In genomic region chr3:65976296-65976695, GRCm38 (mm10) we compare ENCODE assay signal across 14 mouse cellular contexts. TPM values are rescaled to one million over a fixed set of nuclear protein-coding genes. Genes with fewer than 3 reads are reported as not detected.
DNase-seq lines count a peak whose midpoint lies in the region; ATAC-seq lines count a peak whose summit lies in the region.
"Had no signal": no experiment of that assay in that cellular context is flagged by ENCODE, and none has a peak within 500 bp of the region (broad histone marks: within the 10 kb centered on the region; RNA-seq: fewer than 3 reads in every experiment).

No protein-coding gene starts in this region.

- H3K9me3 ChIP-seq in hindbrain, embryonic 15.5 days: no peaks in the 10 kb centered on the region
- no peaks in the 10 kb centered on the region for H3K9me3 ChIP-seq in hindbrain, embryonic 16.5 days (ENCODE audit: control insufficient read depth, low read length)
- no peaks in the 10 kb centered on the region for H3K9me3 ChIP-seq in midbrain, embryonic 16.5 days (replicated peaks; ENCODE audit: control insufficient read depth, low read length, poor library complexity, severe bottlenecking)
- no peaks in the 10 kb centered on the region for H3K9me3 ChIP-seq in midbrain, embryonic 14.5 days (ENCODE audit: control insufficient read depth, low read length)
- H3K9me3 ChIP-seq: liver, embryonic 15.5 days had no signal

- no peak overlapping the region for H3K4me2 ChIP-seq in hindbrain, embryonic 15.5 days
- no peak overlapping the region for H3K4me2 ChIP-seq in hindbrain, embryonic 16.5 days (ENCODE audit: low read length)
- no peak overlapping the region for H3K4me2 ChIP-seq in midbrain, embryonic 16.5 days (ENCODE audit: low read length)
- H3K4me2 ChIP-seq in midbrain, embryonic 14.5 days (ENCODE audit: low read length): no peak overlapping the region
- H3K4me2 ChIP-seq: liver, embryonic 15.5 days had no signal

- 35% methylated on average over 3 of the region's 3 CpGs for WGBS in hindbrain, embryonic 15.5 days
- 40% methylated on average over 3 of the region's 3 CpGs for WGBS in hindbrain, embryonic 16.5 days
- WGBS in midbrain, embryonic 16.5 days: 47% methylated on average over 3 of the region's 3 CpGs
- WGBS in midbrain, embryonic 14.5 days: 59% methylated on average over 3 of the region's 3 CpGs

- peak; percentile 84 for DNase-seq in heart, adult 11 months
- DNase-seq in heart, adult 18-20 months: no peak
- no peak for DNase-seq in midbrain, embryonic 14.5 days
- DNase-seq in gastrocnemius, adult 8-10 months (ENCODE audit: low spot score in 2 of 2): no peak
- DNase-seq: B cell, adult 2 months; cerebellum, adult 9-10 months; layer of hippocampus, adult 9-11 months; right cerebral cortex, postnatal 25 days had no signal

- no peak overlapping the region for H3K9ac ChIP-seq in hindbrain, embryonic 15.5 days
- H3K9ac ChIP-seq in hindbrain, embryonic 16.5 days (ENCODE audit: low read depth, low read length): no peak overlapping the region
- no peak overlapping the region for H3K9ac ChIP-seq in midbrain, embryonic 16.5 days (ENCODE audit: low read depth, low read length)
- no peak overlapping the region for H3K9ac ChIP-seq in midbrain, embryonic 14.5 days (replicated peaks; ENCODE audit: low read length)
- H3K9ac ChIP-seq: liver, embryonic 15.5 days had no signal

- H3K4me3 ChIP-seq in hindbrain, embryonic 15.5 days: no peak overlapping the region
- no peak overlapping the region for H3K4me3 ChIP-seq in hindbrain, embryonic 16.5 days (ENCODE audit: low read length)
- no peak overlapping the region for H3K4me3 ChIP-seq in midbrain, embryonic 16.5 days (ENCODE audit: low read depth, low read length)
- H3K4me3 ChIP-seq in midbrain, embryonic 14.5 days (replicated peaks; ENCODE audit: low read depth, low read length): no peak overlapping the region
- H3K4me3 ChIP-seq: erythroblast, embryonic 14.5 days; liver, embryonic 15.5 days had no signal

- peaks cover 18% of the 10 kb centered on the region for H3K4me1 ChIP-seq in hindbrain, embryonic 15.5 days (replicated peaks)
- H3K4me1 ChIP-seq in hindbrain, embryonic 16.5 days (ENCODE audit: control insufficient read depth, insufficient read depth, low read depth, low read length): peaks cover 9% of the 10 kb centered on the region
- peaks cover 9% of the 10 kb centered on the region for H3K4me1 ChIP-seq in midbrain, embryonic 16.5 days (ENCODE audit: control insufficient read depth, insufficient read depth, low read length)
- H3K4me1 ChIP-seq in midbrain, embryonic 14.5 days (ENCODE audit: control insufficient read depth, insufficient read depth, low read length): peaks cover 9% of the 10 kb centered on the region

- no peaks in the 10 kb centered on the region for H3K36me3 ChIP-seq in hindbrain, embryonic 15.5 days
- no peaks in the 10 kb centered on the region for H3K36me3 ChIP-seq in hindbrain, embryonic 16.5 days (ENCODE audit: control insufficient read depth, insufficient read depth, low read length)
- H3K36me3 ChIP-seq in midbrain, embryonic 16.5 days (ENCODE audit: control insufficient read depth, insufficient read depth, low read length): no peaks in the 10 kb centered on the region
- H3K36me3 ChIP-seq in midbrain, embryonic 14.5 days (ENCODE audit: control insufficient read depth, insufficient read depth, low read length): no peaks in the 10 kb centered on the region
- H3K36me3 ChIP-seq: liver, embryonic 15.5 days had no signal

- H3K27ac ChIP-seq in hindbrain, embryonic 15.5 days (replicated peaks): 0 out of 2 replicates have a peak overlapping the region, but pooled peaks have one; percentile 98
- no peak overlapping the region for H3K27ac ChIP-seq in hindbrain, embryonic 16.5 days (ENCODE audit: low read depth, low read length)
- 0 out of 2 replicates have a peak overlapping the region, but pooled peaks have one; percentile 42 for H3K27ac ChIP-seq in midbrain, embryonic 16.5 days (ENCODE audit: low read length)
- no peak overlapping the region for H3K27ac ChIP-seq in midbrain, embryonic 14.5 days (replicated peaks; ENCODE audit: low read depth, low read length)

- no peak for ATAC-seq in hindbrain, embryonic 15.5 days (ENCODE audit: low FRiP score, low read depth)
- no peak for ATAC-seq in hindbrain, embryonic 16.5 days
- no peak for ATAC-seq in midbrain, embryonic 16.5 days
- ATAC-seq in midbrain, embryonic 14.5 days (ENCODE audit: low FRiP score, low TSS enrichment): no peak
- ATAC-seq in cerebellum, adult (ENCODE audit: insufficient number of reproducible peaks, low FRiP score, low TSS enrichment): no peak

- no peaks in the 10 kb centered on the region for H3K27me3 ChIP-seq in hindbrain, embryonic 15.5 days
- no peaks in the 10 kb centered on the region for H3K27me3 ChIP-seq in hindbrain, embryonic 16.5 days (replicated peaks; ENCODE audit: control insufficient read depth, insufficient read depth, low read length)
- no peaks in the 10 kb centered on the region for H3K27me3 ChIP-seq in midbrain, embryonic 16.5 days (ENCODE audit: control insufficient read depth, insufficient read depth, low read depth, low read length)
- no peaks in the 10 kb centered on the region for H3K27me3 ChIP-seq in midbrain, embryonic 14.5 days (ENCODE audit: control insufficient read depth, insufficient read depth, low read length)
- H3K27me3 ChIP-seq: liver, embryonic 15.5 days had no signal

RNA-seq across cellular contexts. Expression of gene Ccnl1, which starts 18.2 kb away (rescaled TPM):
- 10 to 100 TPM; 14.7 to 20.8 TPM for total RNA-seq in heart, adult 18-20 months (2021)
- 63.6 and 66.1 TPM in 2 replicates for polyA plus RNA-seq in hindbrain, embryonic 15.5 days (2015; fragmentation: Nextera tagmentation; extraction: Ambion mirVana)
- polyA plus RNA-seq in hindbrain, embryonic 16.5 days (2015; fragmentation: Nextera tagmentation; extraction: Ambion mirVana): 53.2 and 60.5 TPM in 2 replicates
- 64.7 and 73.2 TPM in 2 replicates for polyA plus RNA-seq in midbrain, embryonic 16.5 days (2015; fragmentation: Nextera tagmentation; extraction: Ambion mirVana)
- polyA plus RNA-seq in midbrain, embryonic 14.5 days (2014; fragmentation: Nextera tagmentation; extraction: Ambion mirVana): 78.1 and 99.0 TPM in 2 replicates
- total RNA-seq in gastrocnemius, adult 8-10 months (2022): 10 to 100 TPM in 2 of 4 experiments, 1 to 10 TPM in 2; 8.6 to 17.0 (median 11.7) TPM

Comparison
In these comparisons a context has a peak if more than half of its experiments do, and no peak if none do; other contexts are left out.
1. H3K27ac ChIP-seq: peak in hindbrain, embryonic 15.5 days (single experiment) and midbrain, embryonic 16.5 days (single experiment); none in hindbrain, embryonic 16.5 days (single experiment) and midbrain, embryonic 14.5 days (single experiment).